Mouse (Mus musculus) megakaryocyte, embryonic 14.5 days (primary cell): Measurements from ENCODE around the gene Fgfr2. TPM values are rescaled to one million over a fixed set of nuclear protein-coding genes. Genes with fewer than 3 reads are reported as not detected.
A peak's percentile ranks its signal among the peaks of the same experiment; 100 is the strongest.

Experiments
- H3K27me3 ChIP-seq: replicated peaks from 2 replicates; pipeline ENCODE3; 2012; ENCODE audit warnings: inconsistent platforms
- H3K36me3 ChIP-seq: replicated peaks from 2 replicates; pipeline ENCODE3; 2012; ENCODE audit warnings: low read length, inconsistent platforms, mixed read lengths
- H3K4me1 ChIP-seq: 2 replicates; pipeline ENCODE4 v1.6.1; 2012; ENCODE audit warnings: inconsistent platforms
- H3K4me3 ChIP-seq: replicated peaks from 2 replicates; pipeline ENCODE3; 2012; ENCODE audit warnings: moderate library complexity, mild to moderate bottlenecking, inconsistent platforms
- H3K9me3 ChIP-seq: 2 replicates; pipeline ENCODE4 v1.6.1; 2012; ENCODE audit warnings: inconsistent platforms
- FLI1 ChIP-seq: IDR thresholded peaks from 2 replicates; pipeline ENCODE4 v1.6.1; 2012; ENCODE audit warnings: low read length, inconsistent platforms, mixed read lengths
- GATA1 ChIP-seq: IDR thresholded peaks from 3 replicates; pipeline ENCODE4 v1.6.1; 2012; ENCODE audit warnings: mixed read lengths, low read length, inconsistent platforms, borderline replicate concordance
- polyA plus RNA-seq: library from polyadenylated mRNA; stranded (reverse); fragments of >175 nt; gene quantifications from 2 replicates; pipeline ENCODE4 v1.2.3, GENCODE M21; 2012; ENCODE audit warnings: low replicate concordance; ENCODE audit not compliant: insufficient read depth

Fgfr2 gene
- polyA plus RNA-seq, 1 experiment = 0.45 TPM

DNA sequence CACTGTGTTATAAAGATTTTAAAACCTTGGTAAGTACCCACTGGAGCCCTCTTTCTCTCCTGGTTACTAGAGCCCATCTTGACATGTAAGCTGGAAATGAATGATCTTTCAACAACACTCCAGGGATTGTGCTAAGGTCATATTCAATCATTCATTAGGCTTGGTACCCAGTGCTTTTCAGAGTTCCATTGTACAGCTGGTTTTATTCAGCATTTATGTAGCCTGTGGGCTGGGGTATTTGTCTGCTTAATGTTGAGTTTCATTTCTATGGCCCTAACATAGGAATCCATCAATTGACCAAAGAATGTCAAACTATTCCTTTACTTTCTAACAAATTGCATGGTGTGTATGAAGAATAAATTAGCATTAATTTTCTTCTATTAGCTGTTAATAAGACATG, 299.3 kb downstream of the Fgfr2 start:
- H3K27me3 ChIP-seq = no peaks in the 10 kb centered on the region
- H3K9me3 ChIP-seq = no peaks in the 10 kb centered on the region
- peaks cover 23% of the 10 kb centered on the region for H3K36me3 ChIP-seq
- no peak overlapping the region for H3K4me3 ChIP-seq
- H3K4me1 ChIP-seq = peaks cover 62% of the 10 kb centered on the region
- TF ChIP-seq GATA1 (no peak), FLI1 (no peak)

DNA sequence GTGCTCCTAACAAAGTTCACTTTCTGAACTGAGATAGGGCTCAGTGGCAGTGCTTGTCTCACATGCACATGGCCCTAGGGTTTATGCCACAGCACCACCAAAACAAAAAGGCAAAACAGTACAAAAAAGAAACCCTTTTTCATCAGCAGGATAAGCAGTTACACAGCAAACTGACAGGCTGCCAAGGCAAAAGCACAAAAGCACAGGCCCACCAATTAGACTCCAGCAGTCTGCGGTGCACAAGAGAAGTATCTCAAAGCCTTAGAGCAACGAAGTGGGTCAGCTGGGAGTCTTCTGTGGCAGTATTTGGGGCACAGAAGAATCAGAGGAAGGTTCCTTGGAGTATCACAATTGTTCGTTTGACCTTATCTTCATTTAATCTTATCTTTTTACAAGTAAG, 302.5 kb downstream of the Fgfr2 start:
- Histone ChIP-seq H3K4me3 (no peak overlapping the region), H3K4me1 (peaks cover 36% of the 10 kb centered on the region), H3K9me3 (no peaks in the 10 kb centered on the region), H3K27me3 (no peaks in the 10 kb centered on the region), H3K36me3 (peaks cover 18% of the 10 kb centered on the region)
- TF ChIP-seq FLI1 (no peak), GATA1 (no peak)

DNA sequence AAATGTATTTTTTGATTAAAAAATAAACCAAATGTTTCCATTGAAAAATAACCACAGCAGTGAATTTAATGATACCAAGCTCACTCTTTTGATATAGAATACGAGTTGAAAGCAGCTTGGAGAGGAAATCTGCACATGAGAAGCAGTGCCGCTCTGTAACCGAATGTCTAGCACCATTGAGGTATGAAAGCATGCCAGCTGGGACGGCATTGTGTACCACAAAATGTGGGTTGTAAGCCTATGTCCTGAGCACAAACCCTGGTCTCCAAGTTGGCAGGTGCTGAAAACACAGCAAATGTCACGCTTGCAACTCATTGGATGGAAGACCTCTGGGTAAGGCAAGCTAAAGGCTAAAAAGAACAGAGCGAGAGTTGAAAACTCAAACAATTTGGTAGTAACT, 306.1 kb downstream of the Fgfr2 start:
- Histone ChIP-seq H3K9me3 (no peaks in the 10 kb centered on the region), H3K36me3 (peaks cover 15% of the 10 kb centered on the region), H3K4me1 (peaks cover 11% of the 10 kb centered on the region), H3K4me3 (no peak overlapping the region), H3K27me3 (no peaks in the 10 kb centered on the region)
- TF ChIP-seq FLI1 = no peak
- no peak for TF ChIP-seq GATA1

DNA sequence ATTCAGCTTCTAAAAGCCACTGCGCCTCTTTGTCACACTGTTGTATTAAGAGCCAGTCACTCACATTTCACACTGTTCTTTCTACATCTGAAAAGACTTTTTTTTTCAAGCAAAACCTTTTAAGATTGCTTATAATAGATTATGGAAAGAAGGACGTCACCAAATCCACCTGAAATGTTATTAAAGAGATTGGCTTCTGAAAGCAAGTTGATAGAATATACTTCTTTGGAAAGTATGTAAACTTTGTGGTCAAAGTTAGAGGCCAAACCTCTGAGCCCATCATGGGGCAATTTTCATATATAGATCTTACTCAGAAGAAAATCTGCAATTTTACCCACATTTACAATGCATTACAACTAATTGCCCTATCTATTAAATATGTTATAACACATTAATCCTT, 306.6 kb downstream of the Fgfr2 start:
- Histone ChIP-seq H3K36me3 (peaks cover 14% of the 10 kb centered on the region), H3K4me1 (peaks cover 12% of the 10 kb centered on the region), H3K9me3 (no peaks in the 10 kb centered on the region), H3K27me3 (no peaks in the 10 kb centered on the region), H3K4me3 (no peak overlapping the region)
- TF ChIP-seq GATA1 (no peak), FLI1 (no peak)

DNA sequence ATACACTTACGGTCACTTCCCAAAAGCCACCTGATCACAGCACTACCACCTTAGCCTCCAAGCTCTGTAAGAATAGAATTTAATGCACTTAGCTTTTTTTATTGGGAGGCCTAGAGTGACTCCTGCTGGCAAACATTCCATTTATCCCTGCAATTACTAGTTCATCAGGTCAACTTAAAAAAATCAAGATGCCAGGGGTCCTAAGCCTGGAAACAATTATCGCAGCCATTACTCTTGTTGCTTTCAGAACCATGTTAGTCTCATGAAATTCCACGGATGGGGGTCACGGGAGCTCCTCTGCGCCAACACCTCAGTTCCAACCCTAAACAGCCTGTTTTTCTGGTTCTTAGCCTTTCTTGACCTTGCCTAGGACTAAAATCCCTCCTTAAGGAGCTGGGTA, 308.1 kb downstream of the Fgfr2 start:
- peaks cover 21% of the 10 kb centered on the region for H3K4me1 ChIP-seq
- H3K27me3 ChIP-seq = no peaks in the 10 kb centered on the region
- TF ChIP-seq FLI1 = no peak
- no peak for TF ChIP-seq GATA1
- H3K36me3 ChIP-seq = peaks cover 8% of the 10 kb centered on the region
- no peak overlapping the region for H3K4me3 ChIP-seq
- no peaks in the 10 kb centered on the region for H3K9me3 ChIP-seq

- Histone ChIP-seq H3K4me3 (peak overlapping the region; percentile 98), H3K27me3 (no peaks in the 10 kb centered on the region), H3K36me3 (peaks cover 8% of the 10 kb centered on the region), H3K4me1 (peaks cover 31% of the 10 kb centered on the region), H3K9me3 (no peaks in the 10 kb centered on the region)
- no peak for TF ChIP-seq GATA1
- no peak for TF ChIP-seq FLI1
These were observed 309.1 kb downstream of the Fgfr2 start for GRCm38 (mm10) chr7:132814089-132814450.

GRCm38 (mm10) chr7:132813416-132814088, 309.6 kb downstream of the Fgfr2 start, which contains the start of gene Fam53b:
Fam53b (minus strand) TSS chr7:132813886.
- H3K27me3 ChIP-seq = no peaks in the 10 kb centered on the region
- H3K36me3 ChIP-seq = peaks cover 8% of the 10 kb centered on the region
- H3K4me1 ChIP-seq = peaks cover 37% of the 10 kb centered on the region
- no peak for TF ChIP-seq GATA1
- TF ChIP-seq FLI1 = no peak
- H3K4me3 ChIP-seq = peak within 1 kb of the TSS; percentile 98
- no peaks in the 10 kb centered on the region for H3K9me3 ChIP-seq

- Histone ChIP-seq H3K36me3 (peaks cover 8% of the 10 kb centered on the region), H3K4me3 (peak overlapping the region; percentile 98), H3K9me3 (no peaks in the 10 kb centered on the region), H3K27me3 (no peaks in the 10 kb centered on the region), H3K4me1 (peaks cover 44% of the 10 kb centered on the region)
- TF ChIP-seq FLI1 = no peak
- no peak for TF ChIP-seq GATA1
These were observed 310.3 kb downstream of the Fgfr2 start for GRCm38 (mm10) chr7:132812619-132813415.

DNA sequence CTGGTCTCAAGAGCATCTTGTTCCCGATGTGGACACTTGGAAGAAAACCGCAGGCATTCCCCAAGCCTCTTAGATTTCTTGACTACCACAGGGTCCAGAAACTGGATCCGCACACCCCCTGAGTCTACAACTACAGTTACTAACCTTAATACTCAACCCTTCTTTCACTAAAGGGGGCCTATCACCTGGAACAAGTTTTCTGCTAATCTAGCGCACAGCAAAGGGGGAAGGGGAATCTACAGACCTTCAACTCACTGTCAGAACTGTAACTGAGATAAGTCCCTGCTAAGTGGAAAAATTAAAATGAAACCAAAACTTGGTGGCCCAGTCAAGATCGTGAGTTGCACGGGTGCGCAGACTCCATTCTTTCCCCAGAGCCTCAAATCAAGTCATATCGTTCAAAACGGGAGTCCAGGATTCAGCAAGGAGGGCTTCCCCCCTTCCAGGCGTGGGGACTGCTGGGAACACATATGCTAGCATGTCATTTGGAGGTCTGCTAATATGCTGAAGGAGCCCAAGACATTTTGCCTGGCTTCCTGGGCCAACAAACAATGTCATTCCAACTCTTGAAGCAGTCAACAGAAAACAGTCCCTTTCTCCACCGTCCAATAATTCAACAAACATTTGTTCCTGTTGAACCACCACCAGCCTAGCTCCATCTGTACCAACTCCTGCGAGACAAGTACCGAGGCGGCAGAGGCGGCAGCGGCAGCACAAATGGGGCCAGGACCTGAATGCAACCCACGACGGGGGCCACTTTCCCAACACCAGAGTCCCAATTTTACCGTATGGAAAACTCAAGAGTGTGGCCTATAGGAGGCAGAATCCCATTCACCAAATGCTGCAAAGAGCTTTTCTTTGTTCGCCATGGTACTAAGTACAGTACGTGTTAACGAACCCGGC, 311.2 kb downstream of the Fgfr2 start:
- Histone ChIP-seq H3K27me3 (no peaks in the 10 kb centered on the region), H3K4me3 (peak overlapping the region; percentile 98), H3K36me3 (peaks cover 13% of the 10 kb centered on the region), H3K9me3 (no peaks in the 10 kb centered on the region), H3K4me1 (peaks cover 52% of the 10 kb centered on the region)
- TF ChIP-seq GATA1 = no peak
- TF ChIP-seq FLI1 = no peak

GRCm38 (mm10) chr7:132810879-132811278, 312.3 kb downstream of the Fgfr2 start:
- peaks cover 63% of the 10 kb centered on the region for H3K4me1 ChIP-seq

More at GRCm38 (mm10) chr7:132810879-132811278, 312.3 kb downstream of the Fgfr2 start:
- H3K36me3 ChIP-seq = peaks cover 24% of the 10 kb centered on the region
- TF ChIP-seq GATA1 (no peak), FLI1 (no peak)
- H3K4me3 ChIP-seq = peak overlapping the region; percentile 98
- H3K27me3 ChIP-seq = no peaks in the 10 kb centered on the region
- H3K9me3 ChIP-seq = no peaks in the 10 kb centered on the region
